Mouse (Mus musculus) gastrocnemius, postnatal 36 days (tissue): ENCODE results near the gene Rad54l2. TPM values are rescaled to one million over a fixed set of nuclear protein-coding genes. Genes with fewer than 3 reads are reported as not detected.

Experiments
- DNase-seq, 2 experiments: peaks; one replicate each; pipeline ENCODE4 v3.0.0; 2022
- intact Hi-C: fragments of 180-260 bp; cut with DNase I; formaldehyde crosslinking; loops from one replicate; pipeline ENCODE4 v1.15.1; 2025
- total RNA-seq, 2 experiments: library from RNA; stranded (reverse); gene quantifications; 2 replicates each; pipeline ENCODE4 v1.2.3; 2021

The Rad54l2 gene
- total RNA-seq, 2 experiments from 2014 or later: 5.5 to 5.7 TPM

DNA sequence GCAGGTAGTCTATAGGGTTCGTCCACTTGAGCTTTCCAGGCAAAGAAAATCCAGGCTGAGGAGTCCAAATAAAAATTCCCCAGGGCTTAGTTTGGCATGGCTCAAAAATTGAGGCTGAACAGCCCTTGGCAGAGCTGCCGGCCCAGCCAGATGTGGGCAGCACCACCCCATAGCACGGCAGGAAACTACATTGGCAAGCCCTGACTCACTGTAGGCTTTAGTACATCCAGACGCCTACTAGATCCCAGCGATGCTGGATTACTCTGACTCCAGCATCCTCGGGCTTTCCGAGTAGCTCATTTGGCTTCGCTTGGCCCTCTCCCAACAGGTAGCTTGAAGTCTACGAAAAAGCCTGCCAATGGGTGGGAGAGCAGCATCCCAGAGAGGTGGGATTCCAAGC is 108.0 kb downstream of the Rad54l2 start:
- no peak for DNase-seq

DNA sequence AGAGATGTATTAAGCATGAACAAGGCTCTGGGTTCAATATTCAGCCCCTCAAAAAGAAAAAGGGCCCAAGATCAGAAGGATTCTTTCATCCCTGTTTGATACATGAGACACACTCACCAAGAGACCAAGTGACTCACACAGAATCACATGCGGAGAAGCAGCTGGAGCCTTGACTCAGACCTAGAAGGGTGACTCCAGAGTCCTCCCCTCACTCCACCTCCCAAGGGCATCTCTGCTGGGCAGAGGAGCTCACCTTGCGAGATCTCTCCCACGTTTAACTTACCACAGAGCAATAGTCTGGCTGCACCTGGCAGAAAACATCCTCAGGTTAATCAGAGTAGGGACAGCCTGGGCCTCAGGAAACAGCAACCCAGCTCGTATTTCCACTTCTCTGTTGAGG is 110.8 kb downstream of the Rad54l2 start:
- intact Hi-C loops: no loop called here
- DNase-seq: no peak

More for the DNA sequence above, 108.0 kb downstream of the Rad54l2 start:
- intact Hi-C loops: no loop called here

DNA sequence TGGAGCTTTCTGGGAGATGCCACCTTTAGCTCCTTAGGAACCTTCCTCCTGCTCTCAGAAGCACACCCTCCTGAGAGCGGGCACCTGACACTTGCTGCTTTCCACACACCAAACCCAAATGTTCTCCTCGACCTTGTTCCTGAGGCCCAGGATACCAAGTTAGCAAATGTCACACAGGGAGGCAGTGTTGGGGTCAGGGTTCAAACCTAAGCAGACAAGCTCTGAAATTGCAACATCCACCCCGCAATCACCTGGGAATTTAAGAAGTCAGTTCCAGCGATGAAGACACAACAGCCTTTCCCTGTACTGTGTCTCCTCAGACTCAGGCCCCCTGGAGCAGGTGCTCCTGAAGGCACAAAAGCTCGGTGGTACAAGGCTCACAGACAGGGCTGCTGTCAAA is 111.3 kb downstream of the Rad54l2 start:
- intact Hi-C loops: no loop called here
- DNase-seq: no peak

DNA sequence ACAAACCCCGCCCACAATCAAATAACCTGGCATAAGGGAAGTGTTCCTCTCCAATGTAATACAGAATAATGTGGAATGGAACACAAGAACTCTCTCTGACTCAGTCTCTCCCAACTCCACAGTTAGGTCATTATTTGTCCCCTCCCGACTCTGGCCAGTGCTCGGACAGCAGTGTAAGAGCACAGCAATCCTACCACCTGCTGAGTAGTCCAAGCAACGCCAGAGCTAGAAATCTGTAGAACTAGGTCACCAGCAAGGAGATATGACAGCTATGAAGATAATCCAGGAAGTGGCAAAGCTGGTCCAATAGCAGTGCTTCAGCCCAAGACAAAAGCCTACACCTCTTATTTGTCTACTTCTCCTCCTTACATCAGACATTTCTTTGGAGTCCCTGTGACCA is 112.4 kb downstream of the Rad54l2 start:
- DNase-seq: no peak
- intact Hi-C loops: no loop called here

DNA sequence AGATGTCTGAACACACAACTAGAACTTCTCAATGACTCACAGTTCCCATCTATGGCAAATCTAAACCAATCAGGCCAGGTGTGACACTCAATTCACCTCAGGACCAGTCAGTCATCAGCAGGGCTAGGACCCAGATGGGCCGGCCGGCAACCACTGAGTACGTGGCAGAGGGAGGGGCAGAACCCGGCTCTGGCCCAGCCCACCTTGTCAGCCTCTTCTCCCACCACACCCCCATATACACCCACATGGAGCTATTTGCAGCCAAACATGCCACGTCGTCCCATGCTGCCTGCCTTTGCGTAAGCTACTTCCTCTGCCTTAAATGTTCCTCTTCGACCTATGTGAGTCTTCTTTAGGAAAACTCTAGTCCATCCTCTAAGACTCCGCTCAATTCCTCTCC is 113.0 kb downstream of the Rad54l2 start:
- intact Hi-C loops: loop anchor here (2.0 kb wide), 2 partner anchors 143 to 211 kb away; partner anchors contain the start of gene Rbm15b
- DNase-seq: no peak

DNA sequence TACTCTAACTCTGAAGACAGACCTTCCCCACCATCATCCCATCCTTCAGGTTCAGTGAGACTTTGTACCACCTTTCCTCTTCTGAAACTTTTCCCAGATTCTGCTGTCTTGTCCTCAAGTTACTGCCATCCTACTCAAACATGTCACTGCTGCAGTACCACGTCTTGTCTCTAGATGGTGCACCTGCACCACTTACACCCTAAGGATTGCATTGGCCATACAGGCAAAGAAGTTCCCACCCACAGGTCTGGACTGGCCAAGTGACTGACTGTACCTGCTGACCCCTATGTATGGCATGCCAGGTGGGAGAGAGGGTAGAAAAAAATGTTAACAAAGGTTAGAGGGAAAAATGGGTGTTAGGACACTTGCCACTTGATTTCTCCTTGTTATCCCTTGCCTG is 113.5 kb downstream of the Rad54l2 start:
- DNase-seq: peak; percentile 63 to 77
- intact Hi-C loops: loop anchor here (2.0 kb wide), 2 partner anchors 143 to 211 kb away; partner anchors contain the start of gene Rbm15b

DNA sequence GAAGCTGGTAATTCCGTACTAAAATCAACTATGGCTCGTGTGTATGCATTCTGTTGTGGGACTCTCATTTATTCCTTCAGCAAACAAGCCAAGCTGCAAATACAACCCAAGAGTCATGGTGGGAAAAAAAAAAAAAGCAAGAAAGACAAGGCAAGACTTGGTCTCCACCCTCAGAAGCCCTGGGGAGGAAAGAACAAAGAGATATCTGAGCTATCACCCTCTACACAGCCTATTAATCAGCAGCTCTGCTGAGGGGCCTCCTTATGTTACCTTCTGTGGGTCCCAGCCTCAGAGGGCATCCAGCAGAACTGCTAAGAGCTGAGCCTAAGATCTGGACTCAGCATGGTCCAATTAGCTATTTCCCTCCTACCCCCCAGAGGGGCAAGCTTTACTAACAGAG is 115.1 kb downstream of the Rad54l2 start:
- DNase-seq: no peak
- intact Hi-C loops: loop anchor here (2.0 kb wide), 2 partner anchors 145 to 213 kb away; partner anchors contain the start of gene Rbm15b

DNA sequence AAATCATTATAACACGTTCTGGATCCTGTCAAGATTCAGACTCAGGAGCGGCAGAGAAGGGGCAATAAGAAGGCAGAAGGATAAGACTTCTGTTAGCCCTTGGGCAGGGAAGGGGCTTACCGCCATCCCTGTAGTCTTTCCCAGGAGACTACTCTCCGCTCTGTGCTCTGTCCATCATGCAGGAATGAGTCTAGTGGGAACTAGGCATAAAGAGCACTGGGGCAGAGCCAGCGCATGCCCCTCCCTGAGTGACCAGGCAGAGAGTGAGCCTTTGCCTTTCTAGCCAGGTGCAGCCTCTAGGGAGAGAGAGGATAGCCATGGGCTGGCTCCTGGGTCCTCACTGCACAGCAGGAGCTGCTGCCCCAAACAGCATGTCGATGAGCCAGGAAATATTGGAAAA is 124.1 kb downstream of the Rad54l2 start:
- intact Hi-C loops: no loop called here

DNA sequence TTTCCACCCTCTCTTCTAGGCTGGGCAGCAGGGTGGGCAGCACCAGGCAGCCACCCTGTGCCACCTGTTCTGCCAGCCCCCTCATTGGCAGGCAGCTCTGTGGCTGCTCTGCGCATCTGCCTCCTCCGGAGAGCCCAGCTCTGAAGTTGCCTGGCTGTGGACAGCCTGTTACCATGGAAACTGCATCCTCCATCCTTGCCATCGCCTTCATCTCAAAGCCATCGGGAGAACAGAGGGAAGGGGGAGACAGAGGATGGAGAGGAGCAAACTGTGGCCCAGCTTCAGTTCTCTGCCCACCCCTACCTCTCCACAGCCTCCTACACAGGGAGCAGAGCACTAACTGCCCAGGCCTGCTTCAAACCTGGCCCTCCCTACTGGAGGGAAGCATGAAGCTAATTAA is 124.6 kb downstream of the Rad54l2 start:
- intact Hi-C loops: no loop called here
- no peak for DNase-seq

More for the DNA sequence above, 124.1 kb downstream of the Rad54l2 start:
- DNase-seq: no peak

DNA sequence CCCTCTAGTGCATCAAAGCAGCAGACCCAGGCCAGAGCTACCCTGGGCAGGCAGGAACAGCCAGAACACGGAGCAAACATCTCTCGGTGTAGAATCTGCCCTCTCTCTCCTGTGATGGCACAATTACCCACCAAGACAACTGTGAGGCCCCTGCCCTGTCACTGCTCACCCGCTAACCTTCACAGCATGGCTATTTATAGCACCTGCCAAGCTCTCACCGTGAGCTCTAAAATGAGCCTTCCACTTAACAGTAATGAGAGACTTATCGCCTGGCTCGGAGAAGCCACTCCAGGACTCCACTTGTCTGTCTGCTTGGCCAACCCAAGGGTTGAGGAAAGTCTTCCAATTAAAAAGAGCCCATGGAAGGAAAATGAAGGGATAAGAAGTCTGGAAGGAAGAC is 125.8 kb downstream of the Rad54l2 start:
- DNase-seq: no peak

DNA sequence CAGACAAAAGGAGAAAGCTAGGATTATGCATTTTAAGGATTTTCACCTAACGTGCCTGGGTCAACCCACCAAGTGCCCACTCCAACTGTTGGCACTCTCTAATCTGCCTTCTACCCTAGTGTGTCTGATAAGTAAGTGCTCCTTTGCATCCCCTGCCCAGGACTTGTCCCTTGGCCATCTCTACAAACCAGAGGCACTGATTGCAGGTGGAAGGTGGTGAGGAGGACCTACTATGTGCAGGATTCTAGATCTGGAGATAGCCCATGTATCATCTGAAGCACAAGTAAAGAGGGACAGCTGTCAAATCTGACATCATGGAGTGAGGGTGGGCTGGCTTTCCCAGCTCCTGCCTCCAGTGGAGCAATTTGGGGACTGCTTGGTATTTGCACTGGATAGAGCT is 129.1 kb downstream of the Rad54l2 start:
- intact Hi-C loops: no loop called here

More for the DNA sequence above, 125.8 kb downstream of the Rad54l2 start:
- intact Hi-C loops: no loop called here

DNA sequence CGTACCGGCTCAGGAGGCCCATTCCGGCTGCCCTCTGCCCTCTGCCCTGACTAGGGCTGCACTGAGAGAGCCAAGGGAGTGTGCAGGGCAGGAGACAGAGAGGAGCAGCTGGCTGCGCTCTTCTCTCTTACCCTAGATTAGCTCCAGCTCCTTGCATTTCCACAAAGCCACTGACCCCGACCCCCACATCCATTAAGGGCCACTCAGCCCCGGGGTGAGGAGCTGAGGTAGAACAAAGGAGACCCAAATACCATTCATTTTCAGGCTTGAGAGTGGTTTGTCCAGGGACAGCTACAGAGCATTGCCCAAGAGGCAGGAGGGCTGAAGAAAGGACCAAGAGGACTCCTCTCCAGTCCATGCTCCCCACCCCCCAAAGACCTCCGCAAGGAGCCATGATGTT is 129.6 kb downstream of the Rad54l2 start:
- intact Hi-C loops: no loop called here
- DNase-seq: no peak

More for the DNA sequence above, 129.1 kb downstream of the Rad54l2 start:
- no peak for DNase-seq

DNA sequence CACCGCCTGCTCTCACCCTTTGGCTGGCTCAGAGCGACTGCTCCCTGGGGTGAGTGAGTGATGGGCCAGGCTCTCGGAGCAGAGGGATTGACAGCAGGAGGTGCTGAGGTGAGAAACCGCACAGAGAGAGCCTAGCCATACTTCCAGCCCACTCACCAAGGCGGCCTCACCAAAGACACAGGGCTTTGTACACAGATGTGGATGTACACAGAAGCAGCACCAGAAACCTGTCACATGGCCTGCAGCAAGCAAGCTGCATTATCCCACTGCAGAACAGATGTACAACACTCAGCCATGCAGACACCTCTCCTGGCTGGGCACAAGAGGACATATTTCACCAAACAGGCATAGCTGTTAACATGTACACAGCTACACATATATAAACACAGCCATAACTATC is 131.4 kb downstream of the Rad54l2 start:
- intact Hi-C loops: no loop called here
- no peak for DNase-seq

DNA sequence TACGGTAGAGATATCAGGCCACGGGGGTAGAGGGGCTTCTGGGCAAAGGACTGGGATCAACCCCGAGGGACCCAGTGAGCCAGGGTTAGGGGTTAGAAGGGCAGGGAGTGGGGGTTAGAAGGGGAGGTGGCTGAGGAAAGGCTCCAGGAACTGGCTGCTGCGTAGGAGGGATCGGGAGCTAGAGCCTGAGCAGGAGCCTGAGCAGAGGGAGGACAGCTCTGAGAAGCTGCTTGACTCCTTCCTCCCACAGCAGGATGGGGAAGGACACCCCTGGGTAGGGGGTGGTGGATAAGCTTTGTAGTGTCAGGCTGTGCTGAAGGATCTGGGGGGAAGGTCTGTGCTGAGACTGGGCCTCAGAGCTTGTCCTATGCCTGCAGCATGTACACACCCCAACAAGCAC is 132.2 kb downstream of the Rad54l2 start:
- DNase-seq: no peak
- intact Hi-C loops: no loop called here

DNA sequence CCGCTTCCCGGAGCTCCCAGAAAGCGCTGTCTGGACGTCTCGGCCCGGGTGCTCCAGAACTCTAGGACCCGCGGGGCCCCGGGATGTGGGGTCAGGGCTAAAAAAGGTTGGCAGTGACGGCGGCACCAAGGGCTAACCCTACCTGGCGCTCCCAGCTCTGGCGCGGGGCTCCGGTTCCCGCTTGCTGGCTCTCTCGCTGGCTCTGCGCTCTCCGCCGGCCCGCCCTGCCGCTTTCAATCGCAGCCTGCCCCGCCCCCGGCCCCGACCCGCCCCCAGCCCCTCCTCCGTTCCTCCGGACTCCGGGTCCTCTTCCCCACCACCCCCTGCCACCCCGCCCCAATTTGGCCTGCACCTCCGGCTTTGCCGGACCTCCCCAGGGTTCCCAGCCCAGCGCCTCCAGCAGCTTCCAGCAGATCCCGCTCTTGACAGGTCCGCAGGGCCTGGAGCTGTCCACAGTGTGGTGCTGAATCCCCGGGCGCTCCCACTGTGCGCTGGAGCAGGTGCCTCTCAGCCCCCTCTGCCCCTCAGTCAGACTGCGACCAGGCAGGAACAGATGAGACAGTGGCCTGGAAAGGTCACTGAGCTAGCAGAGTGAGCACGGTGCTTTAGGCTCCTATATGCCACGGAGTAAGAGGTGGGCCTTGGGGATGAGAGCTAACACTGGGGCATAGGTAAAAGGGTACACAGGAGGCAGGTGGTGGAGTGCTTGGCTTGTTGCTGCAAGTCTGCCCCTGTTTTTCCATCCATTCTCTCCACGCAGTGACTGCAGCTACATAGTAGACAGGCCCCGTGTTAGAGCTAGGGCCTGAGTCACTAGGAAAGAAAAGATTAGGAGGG is 132.9 kb downstream of the Rad54l2 start, which contains the start of gene Grm2:
Gene Grm2, minus strand, starts transcription at position 199 of the 837 bp plus-strand sequence.
- peak; percentile 31 to 40 for DNase-seq
- intact Hi-C loops: no loop called here

DNA sequence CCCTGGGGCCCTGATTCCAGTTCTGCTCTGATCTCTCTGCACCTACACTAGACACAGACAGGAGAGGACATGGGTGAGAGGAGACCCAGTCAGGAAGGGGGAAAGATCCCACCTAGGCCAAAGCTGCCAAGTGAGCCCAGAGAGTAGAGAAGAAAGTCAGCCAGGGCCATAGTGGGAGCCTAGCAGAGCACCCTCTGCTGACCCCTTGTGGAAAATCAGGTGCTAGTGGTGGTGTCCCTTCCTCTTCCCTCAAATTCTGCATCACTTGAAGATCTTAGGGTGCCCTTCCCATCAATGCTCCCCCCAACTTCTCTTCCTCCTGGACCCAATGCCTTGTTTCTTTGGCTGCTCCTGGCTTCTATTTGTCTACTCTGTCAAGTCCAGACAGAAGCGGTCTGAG is 136.3 kb downstream of the Rad54l2 start:
- DNase-seq: no peak
- intact Hi-C loops: no loop called here

DNA sequence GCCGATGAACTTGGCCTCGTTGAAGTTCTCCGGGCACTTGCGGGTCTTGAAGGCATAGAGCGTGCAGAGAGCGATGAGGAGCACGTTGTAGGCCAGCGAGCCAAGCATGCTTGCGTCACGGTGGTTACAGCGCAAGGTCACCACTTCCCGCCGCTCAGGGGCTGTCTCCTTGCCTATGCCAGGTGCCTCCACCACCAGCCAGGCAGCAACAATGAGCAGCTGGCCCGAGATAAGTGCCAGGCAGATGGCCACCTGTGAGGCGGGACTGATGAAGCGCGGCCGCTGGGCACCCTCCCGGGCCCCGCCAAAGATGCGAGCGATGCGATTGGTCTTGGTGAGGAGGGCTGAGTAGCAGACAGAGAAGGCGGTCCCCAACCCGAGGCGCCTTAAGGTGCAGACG is 141.8 kb downstream of the Rad54l2 start:
- no peak for DNase-seq
- intact Hi-C loops: no loop called here

DNA sequence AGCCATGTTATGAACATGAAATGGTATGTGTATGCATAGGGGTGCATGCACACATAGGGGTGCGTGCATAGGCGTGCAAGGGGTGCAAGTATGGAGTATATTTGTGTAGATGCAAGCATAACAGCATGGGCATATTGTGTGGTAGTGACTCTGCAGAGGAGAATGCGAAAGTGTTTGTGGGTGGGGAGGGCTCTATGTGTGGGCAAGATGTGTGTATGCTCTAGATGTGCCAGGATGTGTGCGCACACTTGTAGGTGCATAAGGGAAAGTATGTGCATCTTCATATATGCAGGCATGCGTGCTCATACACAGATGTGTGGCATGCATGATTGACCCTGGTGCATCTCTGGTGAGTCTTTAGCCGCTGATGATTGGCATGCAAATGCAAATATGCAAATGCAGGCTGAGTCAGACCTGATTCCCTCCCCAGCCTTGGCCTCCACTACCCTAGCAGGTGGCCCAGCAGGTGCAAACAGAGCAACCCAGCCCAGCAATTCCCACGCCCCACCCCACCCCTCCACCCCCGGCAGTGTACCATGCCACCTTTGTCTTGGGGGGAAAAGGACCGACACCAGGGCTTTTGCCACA is 143.2 kb downstream of the Rad54l2 start:
- no peak for DNase-seq
- intact Hi-C loops: no loop called here

DNA sequence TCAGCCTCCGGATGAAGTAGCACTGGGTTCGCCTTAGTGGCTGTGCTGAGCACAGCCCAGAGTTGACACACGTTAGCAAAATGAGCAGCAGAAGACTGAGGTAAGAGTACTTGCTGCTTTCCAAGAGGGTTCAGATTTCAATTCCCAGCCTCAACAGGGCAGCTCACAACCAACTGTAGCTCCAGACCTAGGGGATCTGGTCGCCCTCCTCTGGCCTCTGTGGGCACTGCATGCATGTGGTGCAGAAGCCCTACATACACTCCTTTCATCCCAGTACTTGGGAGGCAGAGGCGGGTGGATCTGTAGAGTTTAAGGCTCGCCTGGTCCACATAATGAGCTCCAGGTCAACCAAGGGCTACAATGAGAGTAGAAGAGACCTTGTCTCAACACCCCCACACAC is 145.2 kb downstream of the Rad54l2 start:
- intact Hi-C loops: no loop called here
- no peak for DNase-seq

DNA sequence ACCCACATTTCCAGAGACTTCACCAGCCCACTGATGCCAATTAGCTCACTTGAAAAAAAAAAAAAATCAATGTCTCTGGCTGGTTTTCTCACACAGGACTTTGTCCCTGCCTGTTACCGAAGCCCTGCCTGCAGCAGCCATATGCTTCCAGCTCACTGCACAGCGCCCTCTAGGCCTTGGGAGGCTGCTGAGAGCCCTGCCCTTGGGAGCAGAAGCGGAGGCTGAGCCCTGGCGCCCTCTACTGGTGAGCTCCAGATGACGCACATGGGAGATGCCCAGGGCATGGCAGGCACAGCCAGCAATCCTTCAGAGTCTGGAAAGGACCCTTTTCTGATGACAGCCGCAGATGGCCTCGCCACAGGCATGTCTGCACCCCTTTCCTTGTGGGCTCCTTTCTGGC is 145.9 kb downstream of the Rad54l2 start:
- intact Hi-C loops: no loop called here
- peak; percentile 34 to 52 for DNase-seq

DNA sequence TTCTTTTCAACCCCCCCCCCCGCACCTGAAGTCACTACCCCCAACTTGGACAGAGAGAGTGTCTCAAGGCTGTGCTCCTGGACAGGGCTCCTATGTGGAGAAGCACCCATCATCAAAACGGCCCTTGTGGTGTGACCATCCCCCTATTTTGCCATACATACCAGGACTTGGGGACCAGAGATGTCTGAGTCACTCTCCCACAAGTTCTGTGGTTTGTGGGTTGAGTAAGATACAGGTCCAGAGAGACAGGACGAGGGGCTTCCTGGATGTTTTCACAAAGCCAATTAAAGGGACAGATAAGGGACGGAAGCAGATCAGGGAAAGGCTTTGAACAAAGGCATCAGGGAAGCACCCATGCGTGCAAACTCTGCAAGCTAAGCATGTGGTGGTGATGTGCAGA is 147.6 kb downstream of the Rad54l2 start:
- intact Hi-C loops: no loop called here
- DNase-seq: no peak

DNA sequence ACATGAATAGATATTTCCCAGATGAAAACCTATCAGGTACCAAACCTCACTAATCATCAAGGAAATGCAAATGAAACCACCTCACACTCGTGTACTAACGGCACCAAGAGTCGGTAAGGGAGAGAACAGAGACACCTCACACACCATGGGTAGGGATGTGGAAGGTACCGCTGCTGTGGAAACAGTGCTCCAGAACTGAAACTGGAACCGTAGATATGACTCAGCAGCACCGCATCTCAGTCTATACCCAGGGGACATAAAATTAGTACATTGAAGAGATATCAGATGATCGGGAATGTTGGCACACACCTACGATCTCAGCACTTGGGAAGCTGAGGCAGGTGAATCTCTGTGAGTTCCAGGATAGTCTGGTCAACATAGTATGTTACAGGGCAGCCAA is 150.8 kb downstream of the Rad54l2 start:
- intact Hi-C loops: no loop called here
- no peak for DNase-seq
